Mouse (Mus musculus) MEL (cell line): ENCODE measurements around the gene Fam180a. TPM values are rescaled to one million over a fixed set of nuclear protein-coding genes. Genes with fewer than 3 reads are reported as not detected.

Source experiments
- DNase-seq: peaks from one replicate; pipeline ENCODE4 v3.0.0; 2011; ENCODE audit warnings: low read depth, low spot score
- H3K27ac ChIP-seq: 2 replicates; pipeline ENCODE4 v1.5.1; 2012; ENCODE audit warnings: low read depth, mild to moderate bottlenecking, control low read depth, low read length, moderate library complexity; ENCODE audit not compliant: control insufficient read depth
- H3K27me3 ChIP-seq, 2 experiments: fragments of 150-350 bp in 1 of 2; sonication (generic) in 1 of 2; 2 replicates each; pipeline ENCODE4 v1.6.1; 2012; ENCODE audit warnings: low read length in 2 of 2, mild to moderate bottlenecking in 2 of 2, improper control_type of control experiment in 1 of 2, moderate library complexity in 1 of 2; ENCODE audit not compliant: insufficient read depth in 2 of 2, control insufficient read depth in 1 of 2
- H3K36me3 ChIP-seq, 2 experiments: 2 replicates each; pipeline ENCODE4 v1.6.1; 2012 to 2014; ENCODE audit warnings: low read length in 2 of 2, improper control_type of control experiment in 1 of 2, inconsistent platforms in 1 of 2, mild to moderate bottlenecking in 1 of 2; ENCODE audit not compliant: insufficient read depth in 2 of 2, control insufficient read depth in 1 of 2
- H3K4me1 ChIP-seq, 2 experiments: fragments of 150-350 bp in 1 of 2; sonication (generic) in 1 of 2; 2 replicates each; pipeline ENCODE4 v1.6.1; 2012; ENCODE audit warnings: low read length in 2 of 2, improper control_type of control experiment in 1 of 2, mild to moderate bottlenecking in 1 of 2; ENCODE audit not compliant: insufficient read depth in 2 of 2, control insufficient read depth in 1 of 2
- H3K4me3 ChIP-seq, 2 experiments: fragments of 150-350 bp in 1 of 2; sonication (generic) in 1 of 2; 2 replicates each; pipeline ENCODE4 v1.5.1; 2012; ENCODE audit warnings: low read depth in 2 of 2, low read length in 2 of 2, mild to moderate bottlenecking in 2 of 2, moderate library complexity in 2 of 2, control low read depth in 1 of 2, improper control_type of control experiment in 1 of 2; ENCODE audit not compliant: control insufficient read depth in 1 of 2, insufficient read depth in 1 of 2
- H3K79me2 ChIP-seq: 2 replicates; pipeline ENCODE4 v1.6.1; 2012; ENCODE audit warnings: mild to moderate bottlenecking, low read length, moderate library complexity; ENCODE audit not compliant: control insufficient read depth, poor library complexity, insufficient read depth
- H3K9ac ChIP-seq: 2 replicates; pipeline ENCODE4 v1.6.1; 2012; ENCODE audit warnings: low read depth, mild to moderate bottlenecking, control low read depth, low read length, moderate library complexity; ENCODE audit not compliant: control insufficient read depth, poor library complexity, severe bottlenecking
- H3K9me3 ChIP-seq: fragments of 150-350 bp; sonication (generic); replicated peaks from 2 replicates; pipeline ENCODE4 v1.6.1; 2012; ENCODE audit warnings: mild to moderate bottlenecking, low read length, improper control_type of control experiment, moderate library complexity; ENCODE audit not compliant: insufficient read depth
- BHLHE40 ChIP-seq: IDR thresholded peaks from 2 replicates; pipeline ENCODE4 v1.6.1; 2012; ENCODE audit warnings: low read depth, mild to moderate bottlenecking, inconsistent platforms, low read length, improper control_type of control experiment, borderline replicate concordance
- CHD1 ChIP-seq: IDR thresholded peaks from 2 replicates; pipeline ENCODE4 v1.6.1; 2012; ENCODE audit warnings: low read depth, mild to moderate bottlenecking, inconsistent platforms, low read length, improper control_type of control experiment
- E2F4 ChIP-seq: IDR thresholded peaks from 2 replicates; pipeline ENCODE4 v1.6.1; 2011; ENCODE audit warnings: low read depth, low read length, improper control_type of control experiment, borderline replicate concordance
- ELF1 ChIP-seq: IDR thresholded peaks from 2 replicates; pipeline ENCODE4 v1.6.1; 2014; ENCODE audit warnings: low read depth, mild to moderate bottlenecking, inconsistent platforms, low read length, improper control_type of control experiment, moderate library complexity
- EP300 ChIP-seq, 2 experiments: IDR thresholded peaks; 2 replicates each; pipeline ENCODE4 v1.6.1; 2011; ENCODE audit warnings: improper control_type of control experiment in 2 of 2, low read length in 2 of 2, low read depth in 1 of 2, mild to moderate bottlenecking in 1 of 2
- GABPA ChIP-seq: IDR thresholded peaks from 2 replicates; pipeline ENCODE4 v1.6.1; 2012; ENCODE audit warnings: low read depth, mild to moderate bottlenecking, inconsistent platforms, low read length, improper control_type of control experiment, moderate library complexity
- HCFC1 ChIP-seq: IDR thresholded peaks from 2 replicates; pipeline ENCODE4 v1.6.1; 2012; ENCODE audit warnings: low read depth, mild to moderate bottlenecking, inconsistent platforms, low read length, improper control_type of control experiment, moderate library complexity
- MAFK ChIP-seq: IDR thresholded peaks from 2 replicates; pipeline ENCODE4 v1.6.1; 2011; ENCODE audit warnings: low read depth, mild to moderate bottlenecking, low read length, improper control_type of control experiment, borderline replicate concordance
- MAX ChIP-seq: IDR thresholded peaks from 2 replicates; pipeline ENCODE4 v1.6.1; 2011; ENCODE audit warnings: low read length, improper control_type of control experiment
- MAZ ChIP-seq: IDR thresholded peaks from 2 replicates; pipeline ENCODE4 v1.6.1; 2012; ENCODE audit warnings: low read depth, mild to moderate bottlenecking, inconsistent platforms, low read length, improper control_type of control experiment
- MEF2A ChIP-seq: IDR thresholded peaks from 2 replicates; pipeline ENCODE4 v1.6.1; 2014; ENCODE audit warnings: low read depth, mild to moderate bottlenecking, inconsistent platforms, low read length, improper control_type of control experiment; ENCODE audit not compliant: poor library complexity, insufficient replicate concordance, severe bottlenecking; ENCODE audit errors: extremely low read depth
- MXI1 ChIP-seq: IDR thresholded peaks from 2 replicates; pipeline ENCODE4 v1.6.1; 2011; ENCODE audit warnings: mild to moderate bottlenecking, low read depth, low read length, improper control_type of control experiment
- MYC ChIP-seq: IDR thresholded peaks from 2 replicates; pipeline ENCODE4 v1.6.1; 2011; ENCODE audit warnings: low read depth, mild to moderate bottlenecking, low read length, improper control_type of control experiment, moderate library complexity
- NELFE ChIP-seq: IDR thresholded peaks from 2 replicates; pipeline ENCODE4 v1.6.1; 2011; ENCODE audit warnings: low read depth, low read length, improper control_type of control experiment
- NRF1 ChIP-seq: IDR thresholded peaks from 2 replicates; pipeline ENCODE4 v1.6.1; 2014; ENCODE audit warnings: low read depth, mild to moderate bottlenecking, inconsistent platforms, low read length, improper control_type of control experiment, moderate library complexity; ENCODE audit not compliant: poor library complexity, insufficient read depth, severe bottlenecking
- RCOR1 ChIP-seq: IDR thresholded peaks from 2 replicates; pipeline ENCODE4 v1.6.1; 2012; ENCODE audit warnings: low read depth, mild to moderate bottlenecking, inconsistent platforms, low read length, improper control_type of control experiment
- USF1 ChIP-seq: IDR thresholded peaks from 2 replicates; pipeline ENCODE4 v1.6.1; 2014; ENCODE audit warnings: low read depth, mild to moderate bottlenecking, inconsistent platforms, low read length, improper control_type of control experiment, moderate library complexity
- USF2 ChIP-seq, 2 experiments: IDR thresholded peaks; 2 replicates each; pipeline ENCODE4 v1.6.1; 2011 to 2012; ENCODE audit warnings: improper control_type of control experiment in 2 of 2, low read length in 2 of 2, borderline replicate concordance in 1 of 2, inconsistent platforms in 1 of 2, low read depth in 1 of 2, mild to moderate bottlenecking in 1 of 2; ENCODE audit not compliant: insufficient read depth in 1 of 2
- ZC3H11A ChIP-seq: IDR thresholded peaks from 2 replicates; pipeline ENCODE4 v1.6.1; 2012; ENCODE audit warnings: low read depth, mild to moderate bottlenecking, inconsistent platforms, low read length, improper control_type of control experiment
- ZKSCAN1 ChIP-seq: IDR thresholded peaks from 2 replicates; pipeline ENCODE4 v1.6.1; 2012; ENCODE audit warnings: low read depth, mild to moderate bottlenecking, inconsistent platforms, low read length, improper control_type of control experiment, moderate library complexity
- polyA plus RNA-seq, 2 experiments: library from polyadenylated mRNA; stranded (reverse) in 1 of 2; unstranded in 1 of 2; fragments of >175 nt in 1 of 2; fragments of >200 nt in 1 of 2; gene quantifications; 2 replicates each; pipeline versions ENCODE4 v1.2.1 to v1.2.4; 2012; ENCODE audit warnings: low replicate concordance in 2 of 2, low read depth in 1 of 2; ENCODE audit not compliant: insufficient read length in 2 of 2, insufficient read depth in 1 of 2, missing spikeins in 1 of 2
- total RNA-seq: library from RNA; depleted of rRNA; stranded (reverse); fragments of 300-350 nt; gene quantifications from 2 replicates; pipeline ENCODE4 v1.2.3, GENCODE M21; 2012

Fam180a gene
- total and polyA plus RNA-seq, 3 experiments, result not detected

GRCm38 (mm10) chr6:35271868-35272765 lies 53.8 kb downstream of the Fam180a start:
- Histone ChIP-seq H3K27ac (no peak overlapping the region), H3K36me3 (no peaks in the 10 kb centered on the region), H3K4me3 (no peak overlapping the region), H3K27me3 (no peaks in the 10 kb centered on the region; a peak in 1 of 4 replicates), H3K79me2 (no peaks in the 10 kb centered on the region), H3K9me3 (no peaks in the 10 kb centered on the region), H3K4me1 (no peaks in the 10 kb centered on the region), H3K9ac (no peak overlapping the region)
- DNase-seq, result no peak
- no peak for TF ChIP-seq MYC
- no peak for TF ChIP-seq HCFC1
- TF ChIP-seq RCOR1, result no peak
- TF ChIP-seq E2F4, result no peak
- TF ChIP-seq MEF2A, result no peak
- no peak for TF ChIP-seq MAZ
- no peak for TF ChIP-seq EP300 (IDR thresholded peaks at IDR 0.05; ENCODE audit: low read depth in 1 of 2, low read length in 2 of 2)
- TF ChIP-seq USF2 (IDR thresholded peaks at IDR 0.05; ENCODE audit: borderline replicate concordance in 1 of 2, insufficient read depth in 1 of 2, low read depth in 1 of 2, low read length in 2 of 2), result no peak
- no peak for TF ChIP-seq ZC3H11A
- no peak for TF ChIP-seq BHLHE40
- TF ChIP-seq MAFK, result no peak

- H3K36me3 ChIP-seq, result no peaks in the 10 kb centered on the region
- no peaks in the 10 kb centered on the region for H3K9me3 ChIP-seq
- H3K9ac ChIP-seq, result no peak overlapping the region
- no peaks in the 10 kb centered on the region for H3K4me1 ChIP-seq
- no peaks in the 10 kb centered on the region; a peak in 1 of 4 replicates for H3K27me3 ChIP-seq
- H3K79me2 ChIP-seq, result no peaks in the 10 kb centered on the region
- no peak overlapping the region for H3K4me3 ChIP-seq
- DNase-seq, result no peak
- H3K27ac ChIP-seq, result no peak overlapping the region
- TF ChIP-seq MAFK (no peak), GABPA (no peak), NELFE (no peak), MYC (no peak), MXI1 (no peak), NRF1 (no peak), MAX (no peak), ELF1 (no peak), ZKSCAN1 (no peak), USF1 (no peak), BHLHE40 (no peak), CHD1 (no peak)
- TF ChIP-seq, all 39 proteins: peak for 0
Observed at GRCm38 (mm10) chr6:35271094-35271855, 54.7 kb downstream of the Fam180a start.
